Mouse (Mus musculus) ES-E14 (cell line): Measurements from ENCODE around the gene Ube2q2. TPM values are rescaled to one million over a fixed set of nuclear protein-coding genes. Genes with fewer than 3 reads are reported as not detected.
"Not testable (repeated sequence)": the region's sequence is repeated elsewhere in the genome, so short reads cannot be mapped to it uniquely, and the experiment has no call there.

Experiments used
- DNase-seq: peaks from one replicate; pipeline ENCODE4 v3.0.0-alpha.2; 2013; ENCODE audit warnings: low read depth, low spot score
- H3K27ac ChIP-seq: 2 replicates; pipeline ENCODE4 v1.5.1; 2012; ENCODE audit warnings: low read depth, mild to moderate bottlenecking, low read length, moderate library complexity, mixed read lengths; ENCODE audit not compliant: poor library complexity, insufficient read depth, severe bottlenecking
- H3K36me3 ChIP-seq: 2 replicates; pipeline ENCODE4 v1.6.1; 2012; ENCODE audit warnings: mild to moderate bottlenecking, low read length, moderate library complexity, mixed read lengths; ENCODE audit not compliant: control insufficient read depth, poor library complexity, insufficient read depth, severe bottlenecking
- H3K4me1 ChIP-seq, 2 experiments: fragments of 150-350 bp in 1 of 2; sonication (generic) in 1 of 2; 2 replicates each; pipeline ENCODE4 v1.6.1; 2012; ENCODE audit warnings: low read length in 2 of 2, mild to moderate bottlenecking in 1 of 2, mixed read lengths in 1 of 2; ENCODE audit not compliant: control insufficient read depth in 2 of 2, insufficient read depth in 2 of 2, poor library complexity in 1 of 2
- H3K4me3 ChIP-seq, 2 experiments: fragments of 150-350 bp in 1 of 2; sonication (generic) in 1 of 2; 2 replicates each; pipeline ENCODE4 v1.5.1; 2012; ENCODE audit warnings: low read length in 2 of 2, low read depth in 1 of 2, mild to moderate bottlenecking in 1 of 2, mixed read lengths in 1 of 2; ENCODE audit not compliant: insufficient read depth in 1 of 2, poor library complexity in 1 of 2, severe bottlenecking in 1 of 2
- H3K9ac ChIP-seq: 2 replicates; pipeline ENCODE4 v1.6.1; 2012; ENCODE audit warnings: low read depth, mild to moderate bottlenecking, low read length, mixed read lengths; ENCODE audit not compliant: poor library complexity, insufficient read depth, severe bottlenecking
- H3K9me3 ChIP-seq: fragments of 150-350 bp; sonication (generic); 2 replicates; pipeline ENCODE4 v1.6.1; 2012; ENCODE audit warnings: low read depth, mild to moderate bottlenecking, low read length; ENCODE audit not compliant: control insufficient read depth, insufficient read depth
- CHD2 ChIP-seq: IDR thresholded peaks from 2 replicates; pipeline ENCODE4 v1.6.1; 2014; ENCODE audit warnings: mild to moderate bottlenecking, low read depth, low read length, inconsistent platforms
- HCFC1 ChIP-seq: IDR thresholded peaks from 2 replicates; pipeline ENCODE4 v1.6.1; 2012; ENCODE audit warnings: low read length, inconsistent platforms, borderline replicate concordance; ENCODE audit not compliant: insufficient read depth
- MAFK ChIP-seq: IDR thresholded peaks from 2 replicates; pipeline ENCODE4 v1.6.1; 2014; ENCODE audit warnings: mild to moderate bottlenecking, low read depth, low read length, inconsistent platforms; ENCODE audit not compliant: insufficient read depth
- ZC3H11A ChIP-seq: IDR thresholded peaks from 2 replicates; pipeline ENCODE4 v1.6.1; 2012; ENCODE audit warnings: low read depth, mild to moderate bottlenecking, inconsistent platforms, low read length, borderline replicate concordance
- ZNF384 ChIP-seq: IDR thresholded peaks from 2 replicates; pipeline ENCODE4 v1.6.1; 2012; ENCODE audit warnings: low read depth, low read length, inconsistent platforms
- in situ Hi-C, 2 experiments: fragments of 600-800 bp; cut with MboI; formaldehyde crosslinking; loops; one replicate each; pipeline ENCODE4 v1.15.1; 2025; ENCODE audit warnings: low sequenced_read_pairs in 2 of 2, inconsistent platforms in 1 of 2; ENCODE audit not compliant: unreplicated experiment in 2 of 2
- total RNA-seq: library from RNA; depleted of rRNA; stranded (reverse); fragments of 300-350 nt; gene quantifications from 2 replicates; pipeline ENCODE4 v1.2.3, GENCODE M21; 2012; rRNA removed

Gene Ube2q2
- total RNA-seq, 1 experiment = 24.9 TPM

- H3K9ac ChIP-seq, H3K4me3 ChIP-seq, H3K4me1 ChIP-seq, H3K36me3 ChIP-seq, H3K27ac ChIP-seq, H3K9me3 ChIP-seq, DNase-seq, in situ Hi-C loops: not testable (repeated sequence)
- peak; percentile 66 for TF ChIP-seq ZC3H11A
Observed at GRCm38 (mm10) chr9:55252097-55252496, 103.4 kb downstream of the Ube2q2 start.

- Histone ChIP-seq H3K36me3 (no peaks in the 10 kb centered on the region), H3K9me3 (no peaks in the 10 kb centered on the region), H3K9ac (no peak overlapping the region), H3K27ac (no peak overlapping the region), H3K4me3 (no peak overlapping the region), H3K4me1 (no peaks in the 10 kb centered on the region)
- TF ChIP-seq ZNF384 = no peak
- TF ChIP-seq CHD2 = no peak
- no peak for TF ChIP-seq ZC3H11A
- no peak for TF ChIP-seq MAFK
- TF ChIP-seq HCFC1 = no peak
- DNase-seq = no peak
- in situ Hi-C loops = no loop called here
Observed at GRCm38 (mm10) chr9:55253849-55254248, 105.2 kb downstream of the Ube2q2 start.

- H3K36me3 ChIP-seq = no peaks in the 10 kb centered on the region
- no peak overlapping the region for H3K27ac ChIP-seq
- no peak for TF ChIP-seq ZNF384
- TF ChIP-seq HCFC1 = no peak
- no peak for TF ChIP-seq CHD2
- no peak for TF ChIP-seq ZC3H11A
- TF ChIP-seq MAFK = no peak
- H3K4me3 ChIP-seq = no peak overlapping the region
- no peak for DNase-seq
- no peak overlapping the region for H3K9ac ChIP-seq
- H3K4me1 ChIP-seq = no peaks in the 10 kb centered on the region
- in situ Hi-C loops = no loop called here
- no peaks in the 10 kb centered on the region for H3K9me3 ChIP-seq
Observed at GRCm38 (mm10) chr9:55255056-55255455, 106.4 kb downstream of the Ube2q2 start.

- Histone ChIP-seq H3K36me3 (no peaks in the 10 kb centered on the region), H3K4me1 (no peaks in the 10 kb centered on the region), H3K4me3 (no peak overlapping the region), H3K27ac (no peak overlapping the region), H3K9me3 (no peaks in the 10 kb centered on the region), H3K9ac (no peak overlapping the region)
- in situ Hi-C loops = no loop called here
- DNase-seq = no peak
- no peak for TF ChIP-seq CHD2
- no peak for TF ChIP-seq MAFK
- no peak for TF ChIP-seq HCFC1
- no peak for TF ChIP-seq ZNF384
- no peak for TF ChIP-seq ZC3H11A
Observed at GRCm38 (mm10) chr9:55255604-55256003, 107.0 kb downstream of the Ube2q2 start.

- Histone ChIP-seq H3K27ac (no peak overlapping the region), H3K9ac (no peak overlapping the region), H3K9me3 (no peaks in the 10 kb centered on the region), H3K4me3 (no peak overlapping the region), H3K4me1 (no peaks in the 10 kb centered on the region), H3K36me3 (no peaks in the 10 kb centered on the region)
- no peak for TF ChIP-seq HCFC1
- TF ChIP-seq ZC3H11A = no peak
- no peak for TF ChIP-seq MAFK
- no peak for TF ChIP-seq ZNF384
- no peak for TF ChIP-seq CHD2
- in situ Hi-C loops = no loop called here
- DNase-seq = no peak
Observed at GRCm38 (mm10) chr9:55257105-55257504, 108.5 kb downstream of the Ube2q2 start.

Other genes with a start within 250 kb of the Ube2q2 start
- 1.8 and 1.9 TPM in 2 replicates for gene Hykk, start 231.6 kb upstream of the Ube2q2 start, total RNA-seq
- 152 and 297 TPM in 2 replicates for gene Psma4, start 198.1 kb upstream of the Ube2q2 start, total RNA-seq
- gene AY074887, start 197.9 kb upstream of the Ube2q2 start, total RNA-seq = 0.49 and 0.53 TPM in 2 replicates
- 1.3 and 1.7 TPM in 2 replicates for gene Chrna5, start 168.0 kb upstream of the Ube2q2 start, total RNA-seq
- gene Chrna3, start 122.3 kb upstream of the Ube2q2 start, total RNA-seq = 0.04 TPM in 1 of 2 replicates, not detected in the other
- gene Chrnb4, start 100.1 kb upstream of the Ube2q2 start, total RNA-seq = 0.18 and 0.48 TPM in 2 replicates
- 58.4 and 60.5 TPM in 2 replicates for gene Fbxo22, start 60.1 kb downstream of the Ube2q2 start, total RNA-seq
- gene Nrg4, start 178.0 kb downstream of the Ube2q2 start, total RNA-seq = 5.8 and 7.0 TPM in 2 replicates
- gene Tmem266, start 178.1 kb downstream of the Ube2q2 start, total RNA-seq = 0.58 and 0.85 TPM in 2 replicates